Mouse (Mus musculus): ENCODE data around the gene Mocs1. TPM values are rescaled to one million over a fixed set of nuclear protein-coding genes. Genes with fewer than 3 reads are reported as not detected.

Gene Mocs1
- total RNA-seq (2021): 10 to 100 TPM; 12.3 to 18.7 TPM
- long read RNA-seq, experiment 1, partial matches to known transcripts: 0 of 1 reads
- long read RNA-seq, experiment 1, other reads (novel, unspliced or antisense): 1 of 1 reads
- long read RNA-seq, experiment 2, partial matches to known transcripts: 0 of 4 reads
- long read RNA-seq, experiment 2, other reads (novel, unspliced or antisense): 3 of 4 reads

GRCm38 (mm10) chr17:49428239-49428688 is at the start of gene Mocs1:
Mocs1 (plus strand) TSS chr17:49428362.
- intact Hi-C loops (cut with DNase I; ENCODE audit: low total_unique reads): no loop called here

DNA sequence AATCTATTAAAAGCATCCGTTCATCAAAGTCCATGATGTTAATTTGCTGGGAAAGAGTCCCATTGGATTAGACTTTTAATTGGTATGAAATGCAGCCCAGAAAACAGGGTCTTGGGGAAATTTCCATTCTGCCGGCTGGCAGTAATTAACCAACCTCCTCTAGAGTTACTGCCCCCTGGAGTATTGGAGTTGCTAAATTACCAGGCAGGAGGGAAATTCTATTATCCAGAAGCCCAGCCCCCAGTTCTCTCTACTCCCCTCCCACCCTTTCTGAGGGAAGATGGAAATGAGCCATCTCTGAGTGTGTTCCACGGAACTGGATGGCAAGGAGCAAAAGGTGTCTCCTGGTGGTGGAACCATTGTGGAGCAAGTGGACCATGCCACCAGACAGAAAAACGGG is 48.5 kb upstream of the Mocs1 start:
- no peak for DNase-seq
- intact Hi-C loops (cut with DNase I; ENCODE audit: low total_unique reads): no loop called here

More at GRCm38 (mm10) chr17:49428239-49428688, at the start of gene Mocs1:
- DNase-seq: peak; percentile 96

DNA sequence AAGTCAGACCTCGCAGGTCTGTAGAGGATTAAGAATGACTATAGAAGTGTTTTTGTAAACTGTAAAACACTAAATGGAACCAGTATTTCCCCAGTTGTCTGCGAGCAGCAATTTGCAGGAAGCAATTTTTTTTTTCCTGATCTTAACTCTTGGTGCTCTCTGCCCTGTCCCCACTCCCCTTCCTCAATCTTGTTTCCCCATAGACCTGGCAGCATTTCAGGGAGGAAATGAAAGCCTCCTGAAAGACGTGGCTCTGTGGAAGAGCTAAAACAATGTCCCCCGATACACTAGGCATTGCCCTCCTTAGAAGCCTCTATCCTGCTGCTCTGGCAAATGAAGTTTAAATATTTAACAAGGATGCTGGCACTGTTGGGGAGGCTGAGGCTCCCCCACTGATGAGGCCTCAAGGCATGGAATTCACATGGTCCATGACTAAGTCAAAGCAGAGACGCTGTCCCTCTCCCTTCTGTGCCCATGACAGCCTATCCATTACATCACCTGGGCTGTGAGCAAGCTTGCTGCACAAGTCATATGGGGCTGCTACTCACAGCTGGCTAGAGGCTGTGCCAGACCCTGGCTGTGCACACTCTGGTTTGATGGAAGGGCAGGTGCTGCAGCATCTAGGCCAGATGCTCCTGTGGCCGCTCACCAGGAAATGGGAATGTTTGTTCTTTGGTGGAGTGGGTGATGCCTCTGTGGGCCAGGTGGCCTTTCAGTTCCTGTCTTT is 43.8 kb upstream of the Mocs1 start:
- intact Hi-C loops (cut with DNase I; ENCODE audit: low total_unique reads): no loop called here
- peak; percentile 5 for DNase-seq

- intact Hi-C loops (cut with DNase I; ENCODE audit: low total_unique reads): no loop called here
- no peak for DNase-seq
Measured at GRCm38 (mm10) chr17:49387741-49388140, 40.4 kb upstream of the Mocs1 start.

- intact Hi-C loops (cut with DNase I; ENCODE audit: low total_unique reads): loop anchor here (10.0 kb wide), 1 partner anchor 128 kb away; no protein-coding TSS in a partner anchor
Measured at GRCm38 (mm10) chr17:49392751-49393150, 35.4 kb upstream of the Mocs1 start.

DNA sequence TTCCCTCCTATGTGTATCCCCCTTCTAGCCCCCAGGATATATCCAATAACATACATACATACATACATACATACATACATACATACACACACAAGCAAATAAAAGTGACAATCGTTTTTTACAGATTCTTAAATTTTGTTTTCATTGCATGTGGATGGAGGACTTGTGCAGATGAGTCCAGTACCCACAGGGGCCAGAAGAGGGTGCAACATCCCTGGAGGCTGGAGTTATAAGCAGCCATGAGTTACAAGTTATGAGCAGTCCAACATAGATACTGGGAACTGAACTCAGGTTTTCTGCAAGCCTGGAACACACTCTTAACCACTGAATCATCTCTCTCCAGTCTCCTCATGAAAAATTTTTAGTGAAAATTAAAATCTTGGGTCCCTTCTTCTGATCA is 33.3 kb upstream of the Mocs1 start:
- DNase-seq: no peak
- intact Hi-C loops (cut with DNase I; ENCODE audit: low total_unique reads): loop anchor here (10.0 kb wide), 1 partner anchor 130 kb away; no protein-coding TSS in a partner anchor

More at GRCm38 (mm10) chr17:49392751-49393150, 35.4 kb upstream of the Mocs1 start:
- no peak for DNase-seq

GRCm38 (mm10) chr17:49399605-49400004 is 28.6 kb upstream of the Mocs1 start:
- intact Hi-C loops (cut with DNase I; ENCODE audit: low total_unique reads): loop anchor here (10.0 kb wide), 1 partner anchor 135 kb away; no protein-coding TSS in a partner anchor
- no peak for DNase-seq

GRCm38 (mm10) chr17:49400130-49400529 is 28.0 kb upstream of the Mocs1 start:
- intact Hi-C loops (cut with DNase I; ENCODE audit: low total_unique reads): no loop called here
- peak; percentile 66 for DNase-seq

GRCm38 (mm10) chr17:49403151-49403550 is 25.0 kb upstream of the Mocs1 start:
- intact Hi-C loops (cut with DNase I; ENCODE audit: low total_unique reads): no loop called here
- no peak for DNase-seq

- intact Hi-C loops (cut with DNase I; ENCODE audit: low total_unique reads): no loop called here
- DNase-seq: no peak
Measured at GRCm38 (mm10) chr17:49405927-49406326, 22.2 kb upstream of the Mocs1 start.

GRCm38 (mm10) chr17:49412974-49413373 is 15.2 kb upstream of the Mocs1 start:
- no peak for DNase-seq
- intact Hi-C loops (cut with DNase I; ENCODE audit: low total_unique reads): no loop called here

DNA sequence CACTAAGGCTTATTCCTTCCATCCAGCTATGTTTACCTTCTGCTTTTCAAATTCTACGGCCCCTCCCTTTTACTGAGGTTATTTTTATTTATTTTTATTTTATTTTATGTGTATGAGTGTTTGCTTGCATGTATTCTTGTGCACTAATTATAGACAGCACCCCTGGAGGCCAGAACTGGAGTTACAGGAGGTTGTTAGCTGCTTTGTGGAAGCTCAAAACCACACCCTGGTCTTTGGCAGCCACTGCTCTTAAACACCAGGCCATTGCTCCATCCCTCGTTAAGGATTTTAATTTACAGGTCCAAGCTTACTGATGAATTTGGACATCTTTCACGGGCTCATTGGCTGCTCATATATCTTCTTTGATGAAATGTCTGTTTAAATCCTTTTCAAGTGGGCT is 14.6 kb upstream of the Mocs1 start:
- no peak for DNase-seq
- intact Hi-C loops (cut with DNase I; ENCODE audit: low total_unique reads): no loop called here

GRCm38 (mm10) chr17:49416228-49416627 is 11.9 kb upstream of the Mocs1 start:
- no peak for DNase-seq
- intact Hi-C loops (cut with DNase I; ENCODE audit: low total_unique reads): no loop called here

GRCm38 (mm10) chr17:49419813-49420212 is 8.3 kb upstream of the Mocs1 start:
- no peak for DNase-seq
- intact Hi-C loops (cut with DNase I; ENCODE audit: low total_unique reads): no loop called here

GRCm38 (mm10) chr17:49422286-49423066 is 5.7 kb upstream of the Mocs1 start:
- intact Hi-C loops (cut with DNase I; ENCODE audit: low total_unique reads): no loop called here
- DNase-seq: no peak

DNA sequence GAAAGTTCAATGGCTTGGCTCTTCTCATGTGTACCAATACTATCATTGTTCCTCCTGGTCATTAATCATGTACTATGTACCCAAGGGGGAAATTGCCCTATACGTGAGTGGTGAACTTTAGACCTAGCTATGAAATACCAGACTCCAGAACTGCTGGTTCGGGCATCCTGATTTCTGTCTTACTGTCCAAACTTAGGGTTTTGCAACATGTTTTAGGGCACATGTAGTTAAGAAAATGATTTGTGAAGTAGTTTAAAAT is 5.2 kb upstream of the Mocs1 start:
- intact Hi-C loops (cut with DNase I; ENCODE audit: low total_unique reads): no loop called here
- DNase-seq: no peak

- peak; percentile 28 for DNase-seq
- intact Hi-C loops (cut with DNase I; ENCODE audit: low total_unique reads): no loop called here
Measured at GRCm38 (mm10) chr17:49423872-49424271, 4.3 kb upstream of the Mocs1 start.

- intact Hi-C loops (cut with DNase I; ENCODE audit: low total_unique reads): no loop called here
- DNase-seq: no peak
Measured at GRCm38 (mm10) chr17:49427631-49428238, 427 bp upstream of the Mocs1 start.

DNA sequence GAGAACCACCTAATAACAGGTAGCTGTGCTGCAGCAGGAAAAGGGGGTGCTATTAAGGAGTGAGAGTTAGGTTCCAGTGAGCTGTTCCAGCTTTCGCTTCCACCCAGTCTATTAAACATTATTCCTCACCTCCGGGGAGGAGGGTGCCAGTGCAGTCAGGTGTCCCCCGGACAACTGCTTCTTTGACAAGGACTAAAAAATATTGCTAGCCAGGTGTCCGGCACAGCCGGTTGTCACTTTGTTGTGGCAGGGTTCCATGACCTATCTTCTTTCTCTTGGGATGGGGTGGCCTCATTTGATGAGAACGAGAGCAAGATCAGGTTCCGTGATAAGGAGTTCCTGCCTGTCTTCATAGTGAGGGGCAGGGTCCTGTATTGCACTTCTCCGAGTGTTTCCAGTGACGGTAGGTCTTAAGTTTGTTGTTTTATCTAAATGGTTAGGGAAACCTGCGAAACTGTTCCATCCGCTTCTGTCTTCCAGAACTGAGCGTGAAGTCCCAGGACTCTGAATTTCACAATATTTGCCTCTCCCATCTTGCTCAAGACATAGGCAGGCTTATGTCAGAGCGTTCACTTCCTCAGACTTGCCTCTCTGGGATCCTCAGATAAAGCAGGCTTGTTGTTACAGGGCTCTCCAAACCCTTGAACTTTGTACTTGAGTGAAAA is 721 bp downstream of the Mocs1 start:
- intact Hi-C loops (cut with DNase I; ENCODE audit: low total_unique reads): no loop called here
- peak; percentile 19 for DNase-seq
